Mouse (Mus musculus) urinary bladder, postnatal 36 days (tissue): ENCODE results near the gene Rassf9.

ENCODE experiments used
- DNase-seq, 2 experiments: peaks; one replicate each; pipeline ENCODE4 v3.0.0; 2022; ENCODE audit warnings: low spot score in 2 of 2, mixed read lengths in 1 of 2

Rassf9 gene

GRCm38 (mm10) chr10:102511807-102512461 lies at the start of gene Rassf9:
Gene Rassf9, plus strand, starts transcription at chr10:102512222.
- DNase-seq, result peak; percentile 6 to 33

DNA sequence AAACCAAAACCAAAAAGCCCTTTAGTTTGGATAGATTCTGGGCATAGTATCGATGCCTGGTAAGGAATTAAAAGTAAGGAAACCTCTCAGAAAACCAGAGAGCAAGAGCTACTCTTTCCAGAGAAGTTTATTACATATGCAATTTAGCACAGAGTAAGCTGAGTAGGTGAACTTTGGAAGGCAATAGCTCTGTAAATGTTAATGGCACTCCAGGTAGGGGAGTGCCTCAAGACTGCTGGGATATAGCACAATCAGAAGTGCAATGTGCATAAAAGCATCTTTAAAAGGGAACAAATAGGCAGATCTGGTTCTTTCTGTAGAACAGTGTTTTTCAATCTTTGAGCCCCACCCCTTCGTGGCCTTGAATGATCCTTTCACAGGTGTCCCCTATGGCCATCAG lies 42.6 kb upstream of the Rassf9 start:
- no peak for DNase-seq

DNA sequence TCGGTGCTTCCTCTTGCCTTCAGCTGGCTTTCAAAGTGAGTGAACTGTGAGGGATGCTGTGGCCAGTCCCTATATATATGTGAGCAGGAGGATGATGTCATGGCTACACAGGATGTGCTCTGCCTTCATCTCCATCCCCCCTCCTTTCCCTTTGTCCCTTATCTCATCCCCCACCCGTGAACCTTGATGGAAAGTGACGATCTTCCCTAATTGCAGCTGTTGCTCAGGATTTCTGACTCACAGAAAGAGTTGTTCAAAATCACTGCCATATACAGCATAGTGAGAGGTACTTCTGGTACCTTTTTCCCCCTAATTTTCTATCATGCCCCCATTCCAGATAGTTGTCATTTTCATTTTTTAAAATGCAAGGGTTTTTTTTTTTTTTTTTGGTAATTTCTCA lies 21.6 kb upstream of the Rassf9 start, which contains the start of gene Nts:
TSS of gene Nts (minus strand) at position 101 of the 400 bp plus-strand sequence.
- no peak for DNase-seq

DNA sequence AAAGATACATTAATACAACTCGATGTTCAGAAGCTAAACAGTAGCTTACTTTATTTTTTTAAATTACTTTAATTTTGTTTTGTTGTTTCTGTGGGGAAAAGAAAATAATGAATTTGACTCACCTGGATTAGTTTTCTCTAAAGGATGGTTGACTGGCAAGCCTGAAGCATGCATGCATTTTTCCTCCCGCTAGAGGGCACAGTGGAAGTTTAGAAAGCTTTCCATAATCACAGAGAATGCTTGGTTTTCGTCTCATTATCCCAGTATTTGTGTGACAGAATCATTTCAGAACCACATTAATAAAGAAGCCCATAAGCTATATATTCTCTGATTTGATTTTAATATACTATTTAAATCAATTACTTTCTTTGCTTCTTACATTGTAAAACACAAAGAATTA lies 20.2 kb upstream of the Rassf9 start:
- peak in 1 of 2 experiments; percentile 6 for DNase-seq

- DNase-seq, result no peak
Observed at GRCm38 (mm10) chr10:102498754-102499153, 13.3 kb upstream of the Rassf9 start.

DNA sequence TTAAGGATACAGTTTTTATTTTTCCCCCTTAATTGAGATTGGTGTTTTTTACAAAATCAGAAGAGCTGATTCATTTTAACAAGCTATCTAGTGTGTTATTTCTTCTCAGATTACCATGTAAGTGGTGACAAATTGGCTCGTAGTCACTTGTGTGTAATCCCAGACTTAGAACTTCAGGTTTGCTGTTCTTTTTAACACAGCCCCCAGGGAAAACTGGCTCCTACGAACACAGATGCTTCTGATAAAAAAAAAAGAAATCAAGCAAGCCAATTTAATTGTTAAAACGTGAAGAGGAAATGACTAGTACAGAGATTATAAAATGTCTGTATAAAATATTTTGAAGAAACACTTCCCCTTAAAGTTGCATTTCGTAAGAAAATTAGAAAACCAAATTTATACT lies 4.6 kb upstream of the Rassf9 start:
- DNase-seq, result no peak

DNA sequence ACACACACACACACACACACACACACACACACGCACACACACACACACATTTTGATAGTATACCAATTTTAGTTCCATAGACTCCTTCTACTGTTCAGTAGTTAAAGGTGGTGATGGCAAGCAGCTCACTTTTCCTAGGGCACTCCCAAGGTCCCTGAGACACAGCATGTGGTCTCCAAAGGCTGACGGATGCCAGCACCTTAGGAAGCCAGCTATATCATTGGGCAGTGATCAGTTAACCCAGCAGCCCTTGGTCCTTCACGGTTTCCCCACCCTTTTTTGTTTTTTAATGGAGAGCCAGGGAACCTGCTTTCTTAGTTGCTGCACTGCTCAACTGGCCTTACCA lies 588 bp upstream of the Rassf9 start:
- DNase-seq, result no peak

- DNase-seq, result no peak
Observed at GRCm38 (mm10) chr10:102514159-102514558, 2.1 kb downstream of the Rassf9 start.

GRCm38 (mm10) chr10:102527901-102528300 lies 15.9 kb downstream of the Rassf9 start:
- DNase-seq, result no peak

DNA sequence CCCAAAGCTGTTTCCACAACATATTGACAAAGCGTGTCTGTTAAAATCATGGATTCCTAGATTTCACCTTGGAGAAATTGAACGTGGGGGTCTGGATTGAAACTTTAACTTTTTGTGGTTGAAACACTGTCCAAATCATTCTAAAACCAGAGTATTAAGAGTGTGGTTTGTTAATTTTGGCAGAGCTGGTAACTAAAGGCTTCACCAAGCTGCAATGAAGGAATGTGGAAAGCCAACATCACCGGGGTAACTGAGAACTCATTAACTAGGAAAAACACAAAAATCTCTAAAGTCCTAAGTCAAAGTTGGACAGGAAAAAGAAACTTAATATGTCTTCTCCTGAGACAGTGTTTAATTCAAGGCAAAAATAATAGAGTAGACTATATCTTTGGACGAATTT lies 41.9 kb downstream of the Rassf9 start:
- DNase-seq, result no peak

- no peak for DNase-seq
Observed at GRCm38 (mm10) chr10:102562488-102562887, 50.5 kb downstream of the Rassf9 start.

GRCm38 (mm10) chr10:102577970-102578369 lies 65.9 kb downstream of the Rassf9 start:
- DNase-seq, result no peak

DNA sequence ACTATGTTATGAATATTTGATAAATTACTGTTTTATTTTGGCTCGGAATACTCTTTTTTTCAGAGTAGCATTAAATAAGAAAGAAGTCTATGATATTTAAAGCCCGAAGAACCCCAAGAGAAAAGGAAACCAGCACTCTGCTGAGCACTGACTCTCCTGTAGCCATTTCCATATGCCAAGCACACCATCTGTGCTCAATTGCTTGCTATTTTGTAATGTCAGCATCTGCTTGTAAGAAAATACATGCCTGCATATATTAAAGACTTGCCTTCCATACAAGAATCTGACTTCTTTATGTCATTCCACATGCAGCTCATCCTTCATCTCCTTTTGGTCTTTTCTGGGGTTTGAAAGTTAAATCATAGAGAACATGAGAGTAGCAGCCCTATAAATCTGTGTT lies 82.3 kb downstream of the Rassf9 start:
- no peak for DNase-seq
